Mouse (Mus musculus) megakaryocyte-erythroid progenitor cell, adult 5-6 weeks (primary cell): ENCODE data around the gene Fth1. TPM values are rescaled to one million over a fixed set of nuclear protein-coding genes. Genes with fewer than 3 reads are reported as not detected.

Source experiments
- ATAC-seq: replicated peaks from 2 replicates; pipeline ENCODE4 v1.8.0; 2016; ENCODE audit warnings: mild to moderate bottlenecking, inconsistent platforms; ENCODE audit not compliant: severe bottlenecking, poor library complexity, low FRiP score, low TSS enrichment
- total RNA-seq, 2 experiments: library from RNA; stranded (forward) in 1 of 2; stranded (reverse) in 1 of 2; fragments of 200-1000, 215-1000 nt in 1 of 2; fragments of >200 nt in 1 of 2; fragmentation: Nextera tagmentation in 1 of 2; gene quantifications; 2 replicates each; pipeline ENCODE4 v1.2.3; 2014 to 2017

Gene Fth1
- total RNA-seq (2014; fragmentation: Nextera tagmentation) (1,910 and 1,948 TPM in 2 replicates), total RNA-seq (2017) (775 and 886 TPM in 2 replicates)

DNA sequence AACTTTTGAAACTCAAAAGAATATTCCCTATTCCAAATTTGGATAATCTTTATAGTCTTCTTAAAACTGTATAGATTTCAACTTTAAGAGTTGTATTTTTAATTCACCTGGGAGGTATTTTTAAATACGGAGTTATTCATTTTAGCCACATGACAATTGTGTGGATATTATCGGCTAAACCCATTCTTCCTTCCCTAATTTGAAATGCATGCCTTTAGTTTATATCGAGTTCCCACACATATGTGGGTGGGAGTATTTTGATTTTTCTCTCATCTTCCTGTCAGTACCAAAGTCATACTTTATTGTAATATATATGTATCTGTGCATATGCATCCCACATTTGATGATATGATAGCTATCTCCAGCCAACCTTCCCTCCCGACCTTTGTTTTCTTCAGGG is at the start of gene Fth1:
Fth1 (plus strand) TSS at position 341 of the 400 bp plus-strand sequence.
- ATAC-seq = no peak

DNA sequence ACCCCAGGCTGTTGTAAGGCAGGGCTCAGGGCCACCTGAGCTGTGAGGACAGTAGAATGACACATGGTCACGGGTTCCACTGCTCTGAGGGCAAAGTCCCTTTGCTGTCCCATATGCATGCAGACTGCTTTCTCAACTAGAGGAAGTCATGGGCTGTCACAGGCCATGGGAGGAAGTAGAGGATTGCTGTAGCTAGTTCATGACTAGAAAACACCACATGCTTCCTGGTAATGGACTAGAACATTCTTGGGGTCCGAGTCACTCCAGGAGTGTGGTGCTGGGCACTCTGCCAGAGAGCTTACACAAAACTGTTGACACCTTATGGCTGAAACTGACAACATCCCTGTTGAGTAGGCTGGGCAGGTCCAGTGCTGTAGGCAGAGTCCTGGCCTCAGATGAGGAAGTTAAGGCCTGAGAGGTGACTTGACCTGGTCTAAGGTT is 49.2 kb upstream of the Fth1 start:
- ATAC-seq = 0 out of 2 replicates have a peak, but pooled peaks have one; percentile 47

DNA sequence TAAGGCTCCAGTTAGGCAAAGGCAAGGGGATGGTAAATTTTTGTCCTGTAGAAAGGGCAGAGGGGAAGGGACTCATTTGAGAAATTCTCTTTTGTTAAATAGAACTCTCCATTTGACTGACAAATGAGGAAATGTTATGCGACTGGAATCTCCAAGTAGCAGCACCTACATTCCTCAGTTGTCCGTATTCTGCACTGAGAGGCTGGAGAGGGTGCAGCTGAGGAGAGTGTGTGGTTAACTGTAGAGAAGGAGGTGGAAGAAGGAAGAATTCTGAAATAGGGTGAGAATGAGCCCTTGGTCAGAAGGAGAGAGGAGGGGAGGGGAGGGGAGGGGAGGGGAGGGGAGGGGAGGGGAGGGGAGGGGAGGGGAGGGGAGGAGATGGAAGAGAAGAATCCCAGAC is 46.5 kb upstream of the Fth1 start:
- ATAC-seq = no peak

DNA sequence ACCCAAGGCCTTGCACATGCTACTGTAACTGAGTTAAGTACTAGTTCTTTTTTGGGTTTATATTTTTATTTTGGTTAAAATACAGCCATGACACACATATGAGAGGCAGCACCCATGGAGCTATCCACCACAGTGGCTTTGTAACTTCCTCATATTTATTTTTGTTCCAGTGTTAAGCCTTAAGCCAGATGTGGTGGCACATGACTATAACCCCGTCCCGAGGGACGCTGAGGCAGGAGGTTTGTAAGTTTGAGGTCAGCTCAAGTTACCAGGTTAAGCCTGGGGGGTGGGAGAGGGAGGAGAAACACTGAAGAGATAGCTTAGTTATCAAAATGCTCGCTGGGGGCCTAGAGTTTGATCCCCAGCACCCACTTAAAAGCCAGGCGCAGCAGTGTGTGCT is 43.8 kb upstream of the Fth1 start:
- no peak for ATAC-seq

DNA sequence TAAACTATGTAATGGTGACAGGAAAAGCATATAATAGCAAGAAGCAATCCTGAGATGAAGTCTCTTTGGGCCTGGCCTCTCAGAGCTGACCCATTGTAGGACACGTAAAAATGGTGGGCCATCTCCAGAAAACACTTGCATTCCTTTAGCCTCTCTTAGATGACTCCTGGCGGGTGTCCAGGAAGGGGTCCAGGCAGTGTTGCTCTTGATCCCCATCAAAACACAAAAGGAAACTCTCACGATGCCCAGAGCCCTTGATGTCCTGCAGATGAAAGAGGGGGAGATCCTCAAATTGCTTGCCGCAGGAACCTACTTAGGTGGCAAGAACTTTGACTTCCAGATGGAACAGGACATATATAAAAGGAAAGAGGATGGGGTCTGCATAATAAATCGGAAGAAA is 43.0 kb upstream of the Fth1 start:
- ATAC-seq = no peak

DNA sequence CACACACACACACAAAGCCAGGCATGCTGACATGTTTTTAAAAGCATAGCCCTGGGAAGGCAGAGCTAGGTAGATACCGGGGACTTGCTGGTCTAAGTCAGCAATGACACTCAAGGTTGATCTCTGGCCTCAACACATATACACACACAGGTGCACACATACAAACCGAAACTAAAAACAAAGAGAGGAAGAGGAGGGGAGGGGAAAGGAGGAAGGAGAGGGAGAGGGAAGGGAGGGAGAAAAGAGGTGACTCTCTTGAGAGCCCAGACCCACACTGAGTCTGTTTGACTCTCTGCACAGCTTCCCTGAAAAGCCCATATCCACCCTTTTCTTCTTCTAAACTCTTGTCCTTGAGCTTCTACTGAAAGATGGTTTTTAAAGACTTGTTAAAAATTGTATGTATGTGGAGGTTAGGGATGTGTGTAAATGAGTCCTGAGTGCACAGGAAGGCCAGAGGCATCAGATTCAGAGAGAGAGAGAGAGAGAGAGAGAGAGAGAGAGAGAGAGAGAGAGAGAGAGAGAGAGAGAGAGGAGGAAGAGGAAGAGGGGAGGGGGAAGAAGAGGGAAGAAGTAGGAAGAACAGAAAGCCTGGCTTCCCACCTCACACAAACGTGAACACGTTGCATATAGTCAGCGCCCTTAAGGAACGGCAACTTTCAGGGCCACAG is 42.1 kb upstream of the Fth1 start:
- no peak for ATAC-seq

DNA sequence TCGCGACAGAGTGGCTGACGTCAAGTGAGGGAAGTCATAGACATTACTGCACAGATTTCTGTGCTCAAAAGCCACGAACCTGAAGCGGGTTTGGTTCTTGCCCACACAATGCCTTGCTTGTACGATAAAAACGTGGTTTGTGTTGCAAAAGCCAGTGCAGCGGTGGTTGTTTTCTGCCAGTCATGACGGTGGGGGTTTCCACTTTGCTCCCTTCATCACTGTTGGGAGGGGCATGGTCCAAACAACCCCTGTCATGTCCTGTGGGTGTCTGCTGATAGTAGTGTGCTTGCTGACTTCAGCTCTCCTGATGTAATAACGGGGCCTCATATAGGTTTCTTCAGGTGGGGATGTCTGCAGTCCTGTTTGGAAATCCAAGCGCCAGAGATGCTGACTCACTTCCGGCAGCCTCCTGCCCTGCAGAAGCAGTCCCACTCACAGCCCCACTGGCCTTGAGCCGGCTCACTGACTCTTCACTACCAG is 41.5 kb upstream of the Fth1 start:
- peak; percentile 90 for ATAC-seq

DNA sequence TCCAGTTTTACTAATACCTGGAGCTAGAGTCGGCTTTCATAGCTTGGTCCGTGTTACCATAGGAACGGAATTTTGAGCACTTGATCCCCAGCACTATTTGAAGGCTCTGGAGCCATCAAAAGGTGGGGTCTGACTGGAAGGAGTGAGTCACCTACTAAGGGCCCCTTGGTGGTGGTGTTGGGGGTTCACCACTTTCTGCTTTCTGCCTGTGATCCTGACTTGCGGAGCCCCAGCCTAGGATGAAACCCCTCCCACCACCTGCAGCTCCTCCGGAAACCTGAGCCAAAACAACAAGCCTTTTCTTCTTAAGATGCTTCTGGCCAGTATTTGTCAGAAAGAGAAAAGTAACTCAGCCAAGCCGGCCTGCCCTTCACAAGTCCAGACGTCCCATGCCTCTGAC is 40.6 kb upstream of the Fth1 start:
- no peak for ATAC-seq

DNA sequence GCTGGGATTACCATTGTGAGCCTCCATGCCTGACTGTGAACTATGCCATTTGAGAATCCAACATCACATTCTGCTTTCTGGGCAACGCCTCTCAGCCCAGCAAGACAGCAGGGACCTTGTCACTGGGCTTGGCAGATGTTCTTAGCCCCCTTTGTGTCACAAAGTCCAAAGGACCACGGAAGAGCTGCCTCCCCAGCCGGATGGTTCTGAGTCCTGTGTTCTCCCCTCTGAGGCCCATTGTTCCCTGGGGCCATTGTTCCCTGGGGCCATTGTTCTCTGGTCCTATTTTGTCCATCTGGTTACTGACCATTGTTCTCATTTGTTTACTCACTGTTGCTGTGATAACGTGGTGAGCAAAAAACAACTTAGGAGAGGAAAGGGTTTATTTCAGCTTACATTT is 39.5 kb upstream of the Fth1 start:
- ATAC-seq = no peak

DNA sequence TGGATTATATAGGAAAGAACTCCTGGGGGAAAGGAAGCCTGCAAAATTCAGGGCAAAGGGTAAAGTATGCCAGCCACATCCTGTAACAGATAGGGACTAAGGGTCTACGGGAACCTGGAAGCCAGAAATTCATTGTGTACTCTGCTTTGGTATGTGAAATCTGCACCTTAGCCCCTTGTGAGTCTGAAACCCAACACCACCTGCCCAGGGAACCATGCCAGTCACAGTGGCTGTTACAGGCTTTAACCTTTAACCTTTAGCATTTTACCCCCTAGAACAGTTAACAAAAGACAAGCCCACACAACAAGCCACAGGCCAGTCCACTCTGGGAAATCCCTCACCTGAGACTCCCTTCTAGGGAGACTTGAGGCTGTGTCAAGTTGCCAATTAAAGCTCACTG is 38.6 kb upstream of the Fth1 start:
- no peak for ATAC-seq

DNA sequence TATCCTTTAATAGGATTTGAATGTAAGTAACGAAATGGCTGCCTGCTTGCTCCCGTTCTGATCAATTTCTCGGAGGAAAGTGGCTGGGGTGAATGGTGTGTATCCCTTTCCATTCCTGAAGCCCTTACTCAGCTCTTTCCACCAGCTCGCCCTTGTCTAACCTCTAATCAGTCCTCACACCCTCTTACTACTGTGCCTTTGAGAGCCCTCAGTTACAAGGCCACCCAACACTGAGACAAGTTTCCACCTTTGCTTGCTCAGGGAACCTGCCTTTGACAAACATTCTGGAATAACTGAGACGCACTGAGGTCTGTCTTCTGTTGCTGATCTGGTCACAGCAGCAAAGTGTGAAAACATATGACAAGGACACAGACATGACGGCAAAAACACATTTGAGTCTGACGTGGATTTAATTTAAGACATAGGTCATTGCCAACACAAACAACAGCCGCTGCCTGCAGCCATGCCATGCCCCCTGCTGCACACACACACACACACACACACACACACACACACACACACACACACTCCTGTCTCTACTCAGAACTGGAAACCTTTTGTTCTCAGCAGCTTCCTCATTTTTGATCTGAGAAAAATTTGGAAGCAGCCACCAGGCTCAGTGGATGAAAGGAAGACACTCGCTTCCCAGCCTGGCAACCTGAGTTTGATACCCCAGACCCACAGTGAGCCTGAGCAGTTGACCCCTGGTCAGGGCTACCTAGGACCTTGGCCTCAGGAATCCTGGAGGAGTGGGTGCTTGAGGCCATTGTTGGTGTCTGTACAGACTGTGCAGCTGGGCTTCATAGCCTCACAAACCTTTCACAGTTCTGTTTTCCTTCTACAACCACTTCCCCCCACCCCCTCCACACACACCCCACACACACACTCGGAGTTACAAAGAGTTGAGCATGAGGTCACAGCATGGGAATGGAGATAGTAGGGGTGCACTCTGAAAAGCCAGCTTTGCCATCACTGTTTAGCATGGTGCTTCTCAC is 37.6 kb upstream of the Fth1 start:
- ATAC-seq = no peak

DNA sequence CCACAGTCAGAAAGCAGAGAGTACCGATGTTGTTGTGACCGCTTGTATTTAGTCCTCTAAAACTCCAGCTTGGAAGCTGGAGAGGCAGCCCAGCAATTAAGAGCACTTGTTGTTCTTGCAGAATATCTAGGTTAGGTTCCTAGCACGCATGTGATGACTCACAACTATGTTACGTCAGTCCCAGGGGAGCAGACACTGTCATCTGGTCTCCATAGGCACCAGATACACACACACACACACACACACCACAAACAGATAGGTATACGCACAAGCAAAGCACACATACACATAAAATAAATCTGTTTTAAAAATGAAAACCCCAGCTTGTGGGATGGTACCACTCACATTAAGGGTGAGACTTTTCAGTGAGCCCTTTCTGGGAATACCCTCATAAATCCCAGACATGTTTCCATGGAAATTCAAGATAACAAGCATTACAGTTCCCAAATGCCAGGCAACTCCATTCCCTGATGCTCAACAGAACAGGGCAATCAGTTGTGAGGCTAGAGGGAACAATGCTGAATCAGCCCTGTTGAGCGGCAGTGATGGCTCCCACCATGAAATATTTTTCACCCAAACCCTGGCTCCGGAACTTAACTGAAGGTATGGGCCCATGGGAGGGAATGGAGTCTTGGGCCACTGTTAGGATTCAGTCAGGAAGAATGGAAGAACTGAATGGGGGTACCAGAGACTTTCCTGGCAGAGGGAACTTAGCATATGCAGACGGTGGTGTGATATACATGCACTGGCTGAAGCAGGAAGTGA is 34.4 kb upstream of the Fth1 start:
- no peak for ATAC-seq

DNA sequence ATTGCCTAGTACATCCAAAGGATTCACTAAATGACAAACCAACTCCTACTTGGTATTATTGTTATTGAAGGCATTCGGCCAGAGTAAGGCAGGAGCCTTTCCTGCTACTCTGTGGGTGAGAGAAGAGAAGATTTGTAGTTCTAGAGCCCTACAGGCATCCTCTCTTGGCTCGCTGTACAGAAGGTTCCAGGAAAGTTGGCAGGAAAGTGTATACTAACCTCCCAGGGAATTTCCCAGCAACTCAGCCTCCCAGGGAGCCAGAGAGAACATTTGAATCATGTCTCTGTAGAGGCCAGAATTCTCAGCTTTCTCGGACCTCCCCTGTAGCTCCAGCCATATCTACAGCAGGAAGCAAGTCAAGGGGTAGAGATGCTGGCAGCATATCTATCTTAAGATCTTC is 33.4 kb upstream of the Fth1 start:
- no peak for ATAC-seq

DNA sequence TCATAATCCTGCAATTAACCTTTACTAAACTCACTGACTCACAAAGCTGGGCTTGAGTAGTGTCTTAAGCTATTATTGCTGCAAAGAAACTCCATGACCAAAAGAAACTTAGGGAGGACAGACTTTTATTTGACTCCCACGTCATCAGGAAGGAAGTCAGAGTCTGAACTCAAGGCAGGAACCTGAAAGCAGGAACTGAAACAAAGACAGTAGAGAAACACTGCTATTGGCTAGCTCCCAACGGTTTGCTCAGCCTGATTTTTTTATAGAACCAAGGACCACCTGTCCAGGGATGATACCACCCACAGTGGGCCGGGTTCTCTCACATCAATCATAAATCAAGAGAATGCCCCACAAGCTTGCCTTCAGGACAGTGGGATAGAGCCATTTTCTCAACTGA is 28.0 kb upstream of the Fth1 start:
- no peak for ATAC-seq

DNA sequence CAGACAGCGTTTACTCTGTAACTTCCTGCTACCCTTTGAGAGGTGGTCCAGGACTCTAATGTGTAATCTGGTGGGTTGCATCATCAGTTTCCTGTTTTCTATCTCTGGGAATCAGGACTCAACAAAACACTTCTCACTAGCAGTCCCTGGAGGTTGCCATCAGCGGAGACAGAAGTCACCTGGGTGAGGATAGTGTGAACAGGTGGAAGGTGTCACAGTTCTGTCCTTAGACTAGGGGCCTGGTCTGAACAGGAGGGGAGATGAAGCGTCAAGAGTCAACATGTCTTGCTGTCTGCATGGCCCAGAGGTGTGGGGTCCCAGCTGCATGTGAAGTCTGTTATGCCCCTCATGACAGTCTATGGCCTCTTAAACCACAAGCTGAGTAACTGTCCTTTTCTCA is 27.5 kb upstream of the Fth1 start:
- no peak for ATAC-seq

DNA sequence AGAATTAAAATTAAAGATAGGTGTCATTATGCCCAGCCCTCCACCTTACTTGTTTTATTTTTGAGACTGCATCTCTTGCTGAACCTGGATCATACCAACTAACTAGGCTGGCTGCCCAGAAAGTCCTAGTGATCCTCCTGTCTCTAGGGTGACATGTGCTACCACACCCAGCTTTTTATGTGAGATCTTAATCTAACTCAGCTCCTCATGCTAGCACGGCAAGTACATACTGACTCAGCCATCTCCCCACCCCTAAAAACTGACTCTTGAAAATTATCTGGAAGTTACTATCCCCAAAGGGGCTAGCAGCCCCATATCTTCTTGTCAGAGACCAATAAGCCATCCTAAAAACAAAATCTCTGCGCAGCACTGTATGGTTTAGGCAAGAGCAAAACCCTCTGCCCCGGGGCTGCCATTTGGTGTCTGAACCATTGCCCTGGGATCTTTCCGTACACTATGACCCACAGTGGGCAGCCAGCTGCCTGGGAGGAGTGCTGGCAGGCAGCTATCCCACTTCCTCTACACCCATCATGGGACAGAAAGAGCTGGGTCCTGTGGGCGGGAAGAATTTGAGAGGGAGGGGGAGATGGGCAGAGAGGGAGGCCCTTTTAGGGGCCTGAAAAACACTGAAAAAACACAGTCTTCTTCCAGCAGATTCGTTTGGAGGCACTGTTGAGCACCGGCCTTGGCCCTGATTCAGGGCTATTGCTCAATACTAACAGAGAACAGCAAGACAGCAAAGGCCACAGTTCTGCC is 26.2 kb upstream of the Fth1 start:
- peak; percentile 56 for ATAC-seq

DNA sequence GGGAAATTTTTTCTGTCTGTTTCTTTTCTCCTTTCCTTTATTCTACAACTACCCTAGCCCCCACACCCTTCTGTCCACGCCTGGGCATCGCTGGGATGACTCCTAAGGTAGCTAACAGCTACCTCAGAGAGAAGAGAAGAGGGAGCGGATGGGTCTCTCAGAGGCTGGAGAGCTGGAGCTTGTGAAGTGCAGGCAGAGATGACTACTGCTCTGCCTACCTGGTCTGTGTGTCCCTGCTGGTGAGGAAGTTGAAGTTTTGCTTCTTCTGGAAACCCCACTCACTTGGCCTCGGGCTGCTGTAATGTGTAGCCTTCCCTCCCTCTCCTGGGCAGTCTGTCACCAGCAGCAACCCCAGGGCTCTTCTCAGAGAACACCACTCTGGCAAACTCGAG is 25.6 kb upstream of the Fth1 start:
- no peak for ATAC-seq

DNA sequence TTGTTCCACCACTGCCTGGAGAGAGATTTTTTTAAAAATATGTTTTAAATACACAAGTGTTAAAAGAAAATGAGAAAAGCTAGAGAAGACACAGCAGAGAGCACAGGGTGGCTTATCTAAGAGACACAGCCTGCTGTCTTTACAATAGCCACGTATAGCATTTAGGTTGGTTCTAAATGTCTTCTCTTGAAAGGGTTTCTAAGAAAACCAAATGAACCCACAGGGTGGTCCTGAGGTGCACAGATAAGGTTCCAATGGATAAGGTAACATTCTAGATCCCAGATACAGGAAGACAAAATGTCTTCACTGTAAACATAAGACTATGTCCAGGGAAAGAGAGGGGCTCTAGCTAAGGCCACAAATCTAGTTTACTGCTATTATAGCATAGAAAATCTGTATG is 25.0 kb upstream of the Fth1 start:
- ATAC-seq = peak; percentile 67
